ENCODE assay signal across 10 mouse cellular contexts in the genomic region with DNA sequence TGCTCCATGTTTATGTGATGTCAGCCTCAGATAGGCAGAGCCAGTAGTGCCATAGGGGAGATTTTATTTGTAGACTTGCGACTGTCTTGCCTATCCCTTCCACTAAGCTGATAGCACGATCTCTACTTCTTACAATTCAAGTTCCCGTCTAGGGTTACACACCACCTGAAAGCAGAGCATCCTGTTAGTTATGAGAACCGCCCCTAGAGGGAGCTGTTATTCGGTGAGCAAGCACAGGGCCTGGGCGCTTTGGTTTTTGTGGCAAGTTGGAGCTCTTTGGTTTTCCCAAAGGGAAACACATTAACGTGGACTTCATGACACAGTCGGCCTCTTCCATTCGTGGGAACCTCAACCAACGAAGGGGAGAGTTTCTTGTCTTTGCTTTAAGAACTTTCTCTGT. TPM values are rescaled to one million over a fixed set of nuclear protein-coding genes. Genes with fewer than 3 reads are reported as not detected.
DNase-seq lines count a peak whose midpoint lies in the region; ATAC-seq and TF ChIP-seq lines count a peak whose summit lies in the region.
"Had no signal": no experiment of that assay in that cellular context is flagged by ENCODE, and none has a peak within 500 bp of the region (broad histone marks: within the 10 kb centered on the region; RNA-seq: fewer than 3 reads in every experiment).

No protein-coding gene starts in this region.

- H3K79me2 ChIP-seq in C2C12 (ENCODE audit: control insufficient read depth, insufficient read depth), result no peaks in the 10 kb centered on the region

- peaks cover 42% of the 10 kb centered on the region for H3K36me3 ChIP-seq in hindbrain, embryonic 10.5 days
- peaks cover 28% of the 10 kb centered on the region for H3K36me3 ChIP-seq in hindbrain, embryonic 16.5 days (ENCODE audit: control insufficient read depth, insufficient read depth, low read length)
- peaks cover 34% of the 10 kb centered on the region for H3K36me3 ChIP-seq in C2C12 (ENCODE audit: control insufficient read depth, insufficient read depth)

- H3K9ac ChIP-seq in hindbrain, embryonic 16.5 days (ENCODE audit: low read depth, low read length), result no peak overlapping the region
- H3K9ac ChIP-seq: lung, embryonic 15.5 days had no signal

- DNase-seq in hindbrain, embryonic 10.5 days (ENCODE audit: low spot score), result peak; percentile 52
- peak; percentile 36 for DNase-seq in Muller cell, postnatal 12 days (ENCODE audit: inconsistent ontology term)
- peak; percentile 75 for DNase-seq in embryo, embryonic 11 days
- peak; percentile 71 to 79 for DNase-seq in kidney, postnatal 4 days
- DNase-seq in frontal cortex, postnatal 10 days (ENCODE audit: low spot score in 2 of 2), result no peak

- 30% methylated on average over 10 of the region's 10 CpGs for WGBS in hindbrain, embryonic 10.5 days
- WGBS in hindbrain, embryonic 16.5 days, result 24% methylated on average over 10 of the region's 10 CpGs

- H3K4me3 ChIP-seq in hindbrain, embryonic 10.5 days, result no peak overlapping the region
- no peak overlapping the region for H3K4me3 ChIP-seq in hindbrain, embryonic 16.5 days (ENCODE audit: low read length)
- H3K4me3 ChIP-seq in C2C12 (ENCODE audit: insufficient read depth, poor library complexity, severe bottlenecking), result no peak overlapping the region
- H3K4me3 ChIP-seq: lung, embryonic 15.5 days had no signal

- peak; percentile 11 for TF ChIP-seq CTCF in C2C12 (IDR thresholded peaks at IDR 0.05; ENCODE audit: control insufficient read depth, insufficient read depth, insufficient read length)

- no peaks in the 10 kb centered on the region for H3K27me3 ChIP-seq in hindbrain, embryonic 10.5 days (ENCODE audit: insufficient read depth, poor library complexity, severe bottlenecking)
- H3K27me3 ChIP-seq in hindbrain, embryonic 16.5 days (replicated peaks; ENCODE audit: control insufficient read depth, insufficient read depth, low read length), result no peaks in the 10 kb centered on the region
- no peaks in the 10 kb centered on the region for H3K27me3 ChIP-seq in C2C12 (ENCODE audit: control insufficient read depth, insufficient read depth, insufficient read length)
- H3K27me3 ChIP-seq: lung, embryonic 15.5 days had no signal

- no peak overlapping the region for H3K4me2 ChIP-seq in hindbrain, embryonic 16.5 days (ENCODE audit: low read length)
- H3K4me2 ChIP-seq: lung, embryonic 15.5 days had no signal

- no peak for ATAC-seq in hindbrain, embryonic 16.5 days
- ATAC-seq in monocyte, adult 5-6 weeks (replicated peaks; ENCODE audit: insufficient number of reproducible peaks, low FRiP score, low TSS enrichment, poor library complexity, severe bottlenecking), result peak; percentile 52; the same call in 1 of the 2 replicates

- H3K79me3 ChIP-seq in C2C12 (ENCODE audit: low read depth), result no peaks in the 10 kb centered on the region

- no peaks in the 10 kb centered on the region for H3K9me3 ChIP-seq in hindbrain, embryonic 10.5 days
- no peaks in the 10 kb centered on the region for H3K9me3 ChIP-seq in hindbrain, embryonic 16.5 days (ENCODE audit: control insufficient read depth, low read length)
- H3K9me3 ChIP-seq: lung, embryonic 15.5 days had no signal

- H3ac ChIP-seq in C2C12 (ENCODE audit: control insufficient read depth, insufficient read length, low read depth), result no peak overlapping the region

- H3K4me1 ChIP-seq in hindbrain, embryonic 10.5 days (replicated peaks), result no peaks in the 10 kb centered on the region
- H3K4me1 ChIP-seq in hindbrain, embryonic 16.5 days (ENCODE audit: control insufficient read depth, insufficient read depth, low read depth, low read length), result no peaks in the 10 kb centered on the region
- H3K4me1 ChIP-seq: lung, embryonic 15.5 days had no signal

- no peak overlapping the region for H3K27ac ChIP-seq in hindbrain, embryonic 10.5 days
- no peak overlapping the region for H3K27ac ChIP-seq in hindbrain, embryonic 16.5 days (ENCODE audit: low read depth, low read length)
- H3K27ac ChIP-seq: lung, embryonic 15.5 days had no signal

TF ChIP-seq in C2C12, 6 proteins besides CTCF, POLR2A, EP300 and RAD21:
- TF ChIP-seq MYOG (IDR thresholded peaks at IDR 0.05; ENCODE audit: control insufficient read depth, extremely low read depth, insufficient read length) (no peak), USF1 (IDR thresholded peaks at IDR 0.05; ENCODE audit: low read depth) (no peak), CEBPB (IDR thresholded peaks at IDR 0.05; ENCODE audit: low read depth) (no peak), MYOD1 (IDR thresholded peaks at IDR 0.05; ENCODE audit: control insufficient read depth, insufficient read length, low read depth) (no peak), FOSL1 (IDR thresholded peaks at IDR 0.05; ENCODE audit: insufficient read depth, low read length, poor library complexity, severe bottlenecking) (no peak), MAX (IDR thresholded peaks at IDR 0.05) (no peak)

RNA-seq across cellular contexts. Expression of a gene that starts 3.3 kb away (rescaled TPM):
- polyA plus RNA-seq in hindbrain, embryonic 10.5 days (2016; fragmentation: Nextera tagmentation; extraction: Ambion mirVana), result not detected in 2 replicates
- not detected in 2 replicates for polyA plus RNA-seq in hindbrain, embryonic 16.5 days (2015; fragmentation: Nextera tagmentation; extraction: Ambion mirVana)
- polyA plus RNA-seq in C2C12 (2012; fragmentation: generic; extraction: Trizol), result not detected
- total RNA-seq in monocyte, adult 5-6 weeks (2017), result 0.68 TPM in 1 of 3 replicates, not detected in the others
- polyA plus RNA-seq: frontal cortex, adult 2 months; lung, embryonic 15.5 days had no signal

RNA-seq across cellular contexts. Expression of a gene that starts 9.5 kb away (rescaled TPM):
- polyA plus RNA-seq in hindbrain, embryonic 10.5 days (2016; fragmentation: Nextera tagmentation; extraction: Ambion mirVana), result 4.4 and 4.5 TPM in 2 replicates
- 4.1 and 12.3 TPM in 2 replicates for polyA plus RNA-seq in hindbrain, embryonic 16.5 days (2015; fragmentation: Nextera tagmentation; extraction: Ambion mirVana)
- 29.7 TPM for polyA plus RNA-seq in C2C12 (2012; fragmentation: generic; extraction: Trizol)
- total RNA-seq in monocyte, adult 5-6 weeks (2017), result 4.9 TPM in 1 of 3 replicates, not detected in the others

RNA-seq across cellular contexts. Expression of a gene that starts 13.5 kb away (rescaled TPM):
- polyA plus RNA-seq in hindbrain, embryonic 10.5 days (2016; fragmentation: Nextera tagmentation; extraction: Ambion mirVana), result 61.5 and 76.4 TPM in 2 replicates
- polyA plus RNA-seq in hindbrain, embryonic 16.5 days (2015; fragmentation: Nextera tagmentation; extraction: Ambion mirVana), result 89.7 and 95.6 TPM in 2 replicates
- 49.6 TPM for polyA plus RNA-seq in C2C12 (2012; fragmentation: generic; extraction: Trizol)
- total RNA-seq in monocyte, adult 5-6 weeks (2017), result 17.0 to 30.1 TPM (median 24.9 TPM) in 3 replicates

RNA-seq across cellular contexts. Expression of a gene that starts 15.7 kb away (rescaled TPM):
- 1.9 and 3.3 TPM in 2 replicates for polyA plus RNA-seq in hindbrain, embryonic 10.5 days (2016; fragmentation: Nextera tagmentation; extraction: Ambion mirVana)
- 23.8 and 27.3 TPM in 2 replicates for polyA plus RNA-seq in hindbrain, embryonic 16.5 days (2015; fragmentation: Nextera tagmentation; extraction: Ambion mirVana)
- polyA plus RNA-seq in C2C12 (2012; fragmentation: generic; extraction: Trizol), result 21.2 TPM
- 3.1 to 12.6 TPM (median 7.4 TPM) in 3 replicates for total RNA-seq in monocyte, adult 5-6 weeks (2017)

RNA-seq across cellular contexts. Expression of a gene that starts 26.6 kb away (rescaled TPM):
- 14.8 and 18.0 TPM in 2 replicates for polyA plus RNA-seq in hindbrain, embryonic 10.5 days (2016; fragmentation: Nextera tagmentation; extraction: Ambion mirVana)
- polyA plus RNA-seq in hindbrain, embryonic 16.5 days (2015; fragmentation: Nextera tagmentation; extraction: Ambion mirVana), result 13.0 and 15.3 TPM in 2 replicates
- polyA plus RNA-seq in C2C12 (2012; fragmentation: generic; extraction: Trizol), result 124 TPM
- 14.1 to 26.0 TPM (median 16.6 TPM) in 3 replicates for total RNA-seq in monocyte, adult 5-6 weeks (2017)

Comparison
In these comparisons a context has a peak if more than half of its experiments do, and no peak if none do; other contexts are left out.
1. DNase-seq: peak in hindbrain, embryonic 10.5 days (single experiment), Muller cell, postnatal 12 days (single experiment), embryo, embryonic 11 days (single experiment) and kidney, postnatal 4 days (2 of 2); none in frontal cortex, postnatal 10 days (0 of 2).